Mouse (Mus musculus) Patski (cell line): ENCODE data around the gene Gorasp2. TPM values are rescaled to one million over a fixed set of nuclear protein-coding genes. Genes with fewer than 3 reads are reported as not detected.

Experiments
- ATAC-seq: fragments of 100-300 bp; one replicate; pipeline ENCODE4 v1.8.0; 2021
- CTCF ChIA-PET: fragments of 350-600 bp; sonication (Branson Sonifier 250); formaldehyde crosslinking; loops from one replicate; lab custom pipeline; 2022; ENCODE audit warnings: inconsistent platforms; lab: Charles Lee
- POLR2A ChIA-PET: fragments of 350-600 bp; sonication (Branson Sonifier 250); formaldehyde crosslinking; loops from one replicate; lab custom pipeline; 2022; ENCODE audit warnings: antibody characterized with exemption, inconsistent platforms; lab: Charles Lee
- DNase-seq: peaks from one replicate; pipeline ENCODE4 v3.0.0-alpha.2; 2011; ENCODE audit warnings: low read depth, low spot score
- H3K27me3 ChIP-seq: fragments of 371-371 bp; one replicate; pipeline ENCODE4 v1.5.1; 2021
- CTCF ChIP-seq: fragments of 100-300 bp; IDR thresholded peaks from one replicate; pipeline ENCODE4 v1.5.1; 2021
- in situ Hi-C: fragments of 300-500 bp; cut with MboI; formaldehyde crosslinking; loops from 3 replicates; pipeline ENCODE4 v1.11.1; 2018; ENCODE audit warnings: low pct_unique_long_range_greater_than_20kb, mixed read lengths
- polyA plus RNA-seq: library from polyadenylated mRNA; unstranded; gene quantifications from one replicate; pipeline ENCODE4 v1.2.3, GENCODE M21; 2021

The Gorasp2 gene
- polyA plus RNA-seq, 1 experiment from 2014 or later, result 121 TPM

- DNase-seq, result no peak
- POLR2A ChIA-PET, result interaction anchor here (1.5 kb wide), 1 partner anchor 11 kb away, joined by 6 read pairs; the partner anchor contains the start of gene Gorasp2
- no peak for TF ChIP-seq CTCF
- no peak for ATAC-seq
- in situ Hi-C loops, result no loop called here
- CTCF ChIA-PET, result no interaction called here
- H3K27me3 ChIP-seq, result no peaks in the 10 kb centered on the region
Measured at GRCm38 (mm10) chr2:70649471-70649870, 11.9 kb upstream of the Gorasp2 start.

DNA sequence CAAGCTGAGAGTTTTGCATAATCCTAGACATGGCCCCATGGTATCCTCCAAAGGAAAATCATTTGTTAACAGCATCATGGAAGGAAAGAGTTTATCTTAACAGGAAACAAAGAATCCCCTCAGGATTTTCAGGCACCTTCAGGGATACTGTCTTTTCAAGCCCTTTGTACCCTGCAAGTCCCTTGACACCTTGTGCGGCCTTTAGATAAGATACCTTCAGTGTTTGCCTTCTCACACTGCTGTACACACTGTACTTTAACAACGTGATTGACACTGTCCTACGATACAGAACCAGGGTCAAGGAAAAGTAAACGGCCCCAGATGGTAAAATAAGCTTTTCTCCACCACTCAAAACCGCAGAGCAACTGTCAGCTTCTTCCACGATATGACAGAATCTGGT lies 9.6 kb upstream of the Gorasp2 start:
- DNase-seq (no peak), ATAC-seq (no peak)
- in situ Hi-C loops, result no loop called here
- ChIA-PET CTCF (interaction anchor here (1.6 kb wide), 1 partner anchor 8 kb away, joined by 4 read pairs; no protein-coding TSS in a partner anchor), POLR2A (no interaction called here)
- no peaks in the 10 kb centered on the region for H3K27me3 ChIP-seq
- no peak for TF ChIP-seq CTCF

- H3K27me3 ChIP-seq, result no peaks in the 10 kb centered on the region
- no peak for TF ChIP-seq CTCF
- CTCF ChIA-PET, result no interaction called here
- DNase-seq, result no peak
- in situ Hi-C loops, result no loop called here
- POLR2A ChIA-PET, result no interaction called here
- no peak for ATAC-seq
Measured at GRCm38 (mm10) chr2:70657083-70657482, 4.3 kb upstream of the Gorasp2 start.

DNA sequence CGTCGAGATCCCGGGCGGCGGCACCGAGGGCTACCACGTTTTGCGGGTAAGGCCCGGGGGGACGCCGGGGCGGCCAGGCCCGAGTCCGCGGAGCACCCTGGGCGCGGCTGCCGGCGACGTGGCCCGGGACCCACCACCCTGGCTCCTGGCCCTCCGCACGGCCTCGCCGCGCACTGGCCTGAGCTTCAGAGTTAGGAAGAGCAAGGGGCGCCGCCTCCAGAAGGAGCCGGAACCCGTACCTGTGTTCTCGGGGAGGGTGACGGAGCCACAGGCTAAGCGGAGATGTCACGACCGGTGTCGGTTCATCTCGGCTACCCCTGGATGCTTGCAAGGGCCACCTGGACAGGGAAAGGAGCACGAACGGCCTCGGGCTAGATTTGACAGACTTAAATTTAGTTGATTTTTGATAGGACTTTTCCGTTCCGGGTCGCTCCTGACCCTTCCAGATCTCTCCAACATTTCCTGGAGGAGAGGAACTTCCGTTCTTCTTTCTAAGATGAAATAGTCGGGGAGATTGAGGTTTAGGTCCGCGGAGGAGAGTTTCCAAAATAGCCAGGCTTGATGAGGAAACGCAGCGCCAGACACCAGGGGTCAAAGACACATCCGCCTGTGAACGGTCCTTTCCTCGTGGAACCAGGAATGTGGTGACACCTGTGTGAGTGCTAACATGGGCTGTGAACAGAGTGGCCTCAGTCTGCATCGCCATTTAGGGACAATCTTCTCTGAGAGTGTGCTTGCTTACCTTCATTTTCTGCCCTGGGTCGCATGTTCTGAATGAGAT lies 529 bp downstream of the Gorasp2 start, which contains the start of gene Gm26558:
TSS of gene Gm26558 (minus strand) at position 394 of the 781 bp plus-strand sequence.
- no peak for DNase-seq
- ATAC-seq, result peak; percentile 40
- ChIA-PET POLR2A (no interaction called here), CTCF (interaction anchor here (0.7 to 2.4 kb wide), 8 partner anchors 10 to 36 kb away, joined by 3 to 9 read pairs (median 6); no protein-coding TSS in a partner anchor)
- no peak for TF ChIP-seq CTCF
- in situ Hi-C loops, result loop anchor here (5.0 kb wide), 1 partner anchor 100 kb away; no protein-coding TSS in a partner anchor
- H3K27me3 ChIP-seq, result no peaks in the 10 kb centered on the region

DNA sequence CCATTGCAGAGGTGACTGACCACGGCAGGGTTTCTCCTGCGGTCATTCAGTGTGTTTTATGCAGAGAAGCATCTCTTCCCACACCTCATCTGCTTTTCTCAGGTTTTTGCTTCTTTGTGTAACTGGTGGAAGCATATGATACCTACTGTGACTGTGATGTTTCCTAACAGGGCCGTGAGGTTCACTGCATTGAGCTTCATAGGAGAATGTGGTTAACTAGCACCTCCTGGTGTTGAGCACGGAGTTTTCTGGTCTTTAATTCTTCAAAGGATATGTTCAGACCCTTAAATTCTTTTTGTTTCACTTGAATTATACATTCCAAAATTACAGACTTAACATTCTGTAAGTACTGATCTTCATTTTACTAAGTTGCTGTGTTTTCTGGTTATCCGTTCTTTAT lies 2.4 kb downstream of the Gorasp2 start:
- CTCF ChIA-PET, result interaction anchor here (0.6 to 2.8 kb wide), 3 partner anchors 10 to 19 kb away, joined by 3 to 11 read pairs (median 3); no protein-coding TSS in a partner anchor
- DNase-seq (no peak), ATAC-seq (no peak)
- no peaks in the 10 kb centered on the region for H3K27me3 ChIP-seq
- in situ Hi-C loops, result loop anchor here (5.0 kb wide), 1 partner anchor 101 kb away; no protein-coding TSS in a partner anchor
- peak; percentile 57 for TF ChIP-seq CTCF
- POLR2A ChIA-PET, result no interaction called here

DNA sequence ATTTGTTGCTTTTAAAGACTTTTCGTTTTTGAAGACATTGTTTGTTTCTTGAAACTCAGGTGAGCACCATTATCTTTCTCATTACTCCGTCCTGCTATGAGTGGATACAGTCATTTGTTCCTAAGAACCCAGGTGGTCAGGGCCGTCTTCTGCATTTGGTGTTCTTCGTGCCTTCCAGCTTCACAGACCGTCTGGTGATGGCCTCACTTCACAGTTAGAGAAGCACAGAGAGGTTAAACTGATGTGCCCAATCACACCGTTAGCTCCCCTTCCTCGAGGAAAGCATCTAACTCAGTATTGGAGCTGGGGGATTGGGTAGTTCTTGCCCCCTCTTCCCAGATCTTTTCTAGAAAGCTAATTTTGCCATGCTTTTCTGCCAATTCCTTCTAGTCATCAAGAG lies 5.6 kb downstream of the Gorasp2 start:
- CTCF ChIA-PET, result interaction anchor here (1.0 kb wide), 1 partner anchor 109 kb away, joined by 3 read pairs; no protein-coding TSS in a partner anchor
- no peak for ATAC-seq
- no peak for TF ChIP-seq CTCF

GRCm38 (mm10) chr2:70669241-70669640 lies 7.9 kb downstream of the Gorasp2 start:
- POLR2A ChIA-PET, result no interaction called here
- DNase-seq, result no peak
- CTCF ChIA-PET, result no interaction called here
- no peak for ATAC-seq
- TF ChIP-seq CTCF, result no peak
- H3K27me3 ChIP-seq, result no peaks in the 10 kb centered on the region
- in situ Hi-C loops, result no loop called here

More for the DNA sequence above, 5.6 kb downstream of the Gorasp2 start:
- POLR2A ChIA-PET, result interaction anchor here (0.6 kb wide), 1 partner anchor 242 kb away, joined by 4 read pairs; no protein-coding TSS in a partner anchor
- DNase-seq, result no peak
- H3K27me3 ChIP-seq, result no peaks in the 10 kb centered on the region
- in situ Hi-C loops, result no loop called here

GRCm38 (mm10) chr2:70669896-70670295 lies 8.5 kb downstream of the Gorasp2 start:
- ChIA-PET POLR2A (no interaction called here), CTCF (no interaction called here)
- in situ Hi-C loops, result no loop called here
- DNase-seq (no peak), ATAC-seq (no peak)
- no peaks in the 10 kb centered on the region for H3K27me3 ChIP-seq
- no peak for TF ChIP-seq CTCF

DNA sequence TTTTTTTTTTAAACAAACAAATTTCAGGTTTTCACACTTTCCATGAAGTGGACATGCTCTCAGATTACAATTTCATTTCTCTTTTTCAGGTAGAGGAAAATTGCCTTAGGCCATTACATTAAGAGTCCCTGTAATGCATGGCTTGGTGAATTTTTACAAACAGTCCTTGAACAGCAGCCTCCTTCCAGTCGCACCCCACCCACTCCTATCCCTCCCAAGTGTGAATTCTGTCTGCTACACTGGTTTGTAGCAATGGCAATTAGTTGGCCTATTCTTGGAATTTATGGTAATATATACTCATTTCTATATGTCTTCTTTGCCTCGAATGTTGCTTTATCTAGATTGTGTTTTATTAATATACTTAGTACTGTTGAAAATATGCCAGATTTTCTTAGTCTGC lies 11.1 kb downstream of the Gorasp2 start:
- H3K27me3 ChIP-seq, result no peaks in the 10 kb centered on the region
- in situ Hi-C loops, result no loop called here
- DNase-seq (no peak), ATAC-seq (no peak)
- ChIA-PET POLR2A (interaction anchor here (0.6 to 1.6 kb wide), 2 partner anchors 10 to 26 kb away, joined by 3 to 5 read pairs; no protein-coding TSS in a partner anchor), CTCF (interaction anchor here (1.8 to 2.7 kb wide), 4 partner anchors 9 to 14 kb away, joined by 5 to 11 read pairs (median 8); partner anchors contain the start of genes Gm26558 and Gorasp2)
- no peak for TF ChIP-seq CTCF

DNA sequence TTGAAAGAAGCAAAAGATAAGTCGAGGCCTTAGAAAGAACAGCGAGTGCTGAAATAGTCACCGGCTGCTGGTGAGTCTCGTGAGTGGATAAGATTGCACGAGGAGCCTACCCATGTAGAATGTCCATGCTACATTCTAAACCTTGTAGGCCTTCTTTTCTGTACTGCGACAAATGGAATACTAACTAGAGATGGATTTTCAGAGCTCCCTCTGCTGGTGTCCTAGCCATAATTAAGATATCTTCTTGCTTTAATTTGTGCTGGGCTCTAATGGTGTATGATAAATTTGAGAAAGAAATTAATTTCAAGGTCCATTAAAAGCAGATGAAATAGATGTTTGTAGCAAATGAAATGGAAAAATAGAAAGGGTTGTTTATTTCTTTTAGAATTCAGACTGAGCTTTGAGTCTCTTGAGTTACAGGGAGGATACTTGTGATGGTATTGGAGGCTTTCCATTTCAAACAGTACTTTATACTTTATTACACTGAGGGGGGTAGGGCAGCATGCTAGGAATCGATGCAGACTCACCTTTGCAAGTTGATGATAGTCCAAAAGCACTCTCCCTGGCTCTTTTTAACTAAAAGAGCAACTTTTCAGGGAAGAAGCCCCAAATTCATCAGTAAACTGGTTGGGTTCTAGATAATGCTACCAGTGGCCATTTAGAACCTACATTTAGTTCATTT lies 12.2 kb downstream of the Gorasp2 start:
- no peak for DNase-seq
- ChIA-PET CTCF (interaction anchor here (1.8 to 2.7 kb wide), 3 partner anchors 10 to 15 kb away, joined by 5 to 11 read pairs (median 8); partner anchors contain the start of genes Gm26558 and Gorasp2), POLR2A (interaction anchor here (0.7 to 1.6 kb wide), 2 partner anchors 11 to 164 kb away, joined by 3 to 5 read pairs; no protein-coding TSS in a partner anchor)
- in situ Hi-C loops, result no loop called here
- TF ChIP-seq CTCF, result peak; percentile 47
- H3K27me3 ChIP-seq, result no peaks in the 10 kb centered on the region
- ATAC-seq, result no peak
